In genomic region chr6:42709291-42710211, GRCm38 (mm10) we compare ENCODE assay signal across 8 mouse cellular contexts. TPM values are rescaled to one million over a fixed set of nuclear protein-coding genes. Genes with fewer than 3 reads are reported as not detected.
DNase-seq lines count a peak whose midpoint lies in the region; ATAC-seq and TF ChIP-seq lines count a peak whose summit lies in the region.

Gene Tcaf1, minus strand, starts transcription at chr6:42710088.

- peak; percentile 100 for ATAC-seq in kidney, embryonic 14.5 days (ENCODE audit: low FRiP score, low TSS enrichment)
- ATAC-seq in limb, embryonic 12.5 days (ENCODE audit: insufficient number of reproducible peaks, insufficient read depth, low FRiP score, low TSS enrichment, low read depth): peak; percentile 97
- ATAC-seq in midbrain, embryonic 16.5 days: peak; percentile 99

- TF ChIP-seq POLR2A in brain, embryonic 14.5 days (IDR thresholded peaks at IDR 0.05; ENCODE audit: borderline replicate concordance, extremely low read depth, insufficient read depth, insufficient read length, poor library complexity, severe bottlenecking): peak; percentile 48; the same call in 1 of the 2 replicates
- TF ChIP-seq POLR2A in embryonic fibroblast, embryonic 13.5 days (IDR thresholded peaks at IDR 0.05; ENCODE audit: low read depth, low read length): peak; percentile 94

- TF ChIP-seq CTCF in brain, embryonic 14.5 days (IDR thresholded peaks at IDR 0.05; ENCODE audit: borderline replicate concordance, extremely low read depth, insufficient read depth, insufficient read length): no peak
- TF ChIP-seq CTCF in embryonic fibroblast, embryonic 13.5 days (IDR thresholded peaks at IDR 0.05; ENCODE audit: borderline replicate concordance, insufficient read depth, low read length): no peak

- H3K4me1 ChIP-seq in embryonic fibroblast, embryonic 13.5 days (ENCODE audit: control insufficient read depth, insufficient read depth, low read length): no peaks in the 10 kb centered on the region
- H3K4me1 ChIP-seq in heart, embryonic 10.5 days: 0 out of 2 replicates have a peak, but pooled peaks cover 7% of the 10 kb centered on the region
- no peaks in the 10 kb centered on the region for H3K4me1 ChIP-seq in kidney, embryonic 14.5 days (ENCODE audit: control insufficient read depth, insufficient read depth, low read length)
- 0 out of 2 replicates have a peak, but pooled peaks cover 3% of the 10 kb centered on the region for H3K4me1 ChIP-seq in limb, embryonic 12.5 days (replicated peaks)
- peaks cover 28% of the 10 kb centered on the region for H3K4me1 ChIP-seq in midbrain, embryonic 16.5 days (ENCODE audit: control insufficient read depth, insufficient read depth, low read length)

- under 1% methylated on average over 28 of the region's 28 CpGs for WGBS in heart, embryonic 10.5 days
- WGBS in kidney, embryonic 14.5 days: 2% methylated on average over 28 of the region's 28 CpGs
- WGBS in limb, embryonic 12.5 days: 2% methylated on average over 28 of the region's 28 CpGs
- WGBS in midbrain, embryonic 16.5 days: under 1% methylated on average over 27 of the region's 28 CpGs

- no peak within 1 kb of the TSS; the same call in 1 of the 2 replicates for H3K27ac ChIP-seq in embryonic fibroblast, embryonic 13.5 days (ENCODE audit: insufficient read depth, low read length)
- H3K27ac ChIP-seq in heart, embryonic 10.5 days: peak within 1 kb of the TSS; percentile 95
- H3K27ac ChIP-seq in kidney, embryonic 14.5 days (ENCODE audit: low read depth, low read length): peak within 1 kb of the TSS; percentile 71
- peak within 1 kb of the TSS; percentile 88 for H3K27ac ChIP-seq in limb, embryonic 12.5 days
- H3K27ac ChIP-seq in midbrain, embryonic 16.5 days (ENCODE audit: low read length): peak within 1 kb of the TSS; percentile 97

- peak; percentile 98 for DNase-seq in brain, embryonic 14.5 days (ENCODE audit: low read depth)
- DNase-seq in heart, embryonic 10.5 days (ENCODE audit: low spot score): peak; percentile 93
- peak; percentile 95 for DNase-seq in telencephalon, adult 2 months (ENCODE audit: low read depth, low spot score)
- DNase-seq in thymus, postnatal 14 days: no peak

- no peaks in the 10 kb centered on the region for H3K27me3 ChIP-seq in heart, embryonic 10.5 days (ENCODE audit: insufficient read depth, poor library complexity, severe bottlenecking)
- no peaks in the 10 kb centered on the region for H3K27me3 ChIP-seq in kidney, embryonic 14.5 days (ENCODE audit: control insufficient read depth, insufficient read depth, low read length)
- no peaks in the 10 kb centered on the region for H3K27me3 ChIP-seq in limb, embryonic 12.5 days
- H3K27me3 ChIP-seq in midbrain, embryonic 16.5 days (ENCODE audit: control insufficient read depth, insufficient read depth, low read depth, low read length): no peaks in the 10 kb centered on the region

- no peaks in the 10 kb centered on the region for H3K36me3 ChIP-seq in heart, embryonic 10.5 days
- H3K36me3 ChIP-seq in kidney, embryonic 14.5 days (ENCODE audit: control insufficient read depth, insufficient read depth, low read length): no peaks in the 10 kb centered on the region
- H3K36me3 ChIP-seq in limb, embryonic 12.5 days: 0 out of 2 replicates have a peak, but pooled peaks cover 2% of the 10 kb centered on the region
- no peaks in the 10 kb centered on the region for H3K36me3 ChIP-seq in midbrain, embryonic 16.5 days (ENCODE audit: control insufficient read depth, insufficient read depth, low read length)

- peak within 1 kb of the TSS; percentile 64 for H3K4me3 ChIP-seq in embryonic fibroblast, embryonic 13.5 days (ENCODE audit: insufficient read depth, low read length)
- H3K4me3 ChIP-seq in heart, embryonic 10.5 days: peak within 1 kb of the TSS; percentile 89
- peak within 1 kb of the TSS; percentile 77 for H3K4me3 ChIP-seq in kidney, embryonic 14.5 days (ENCODE audit: low read length)
- peak within 1 kb of the TSS; percentile 72 for H3K4me3 ChIP-seq in limb, embryonic 12.5 days (replicated peaks)
- H3K4me3 ChIP-seq in midbrain, embryonic 16.5 days (ENCODE audit: low read depth, low read length): peak within 1 kb of the TSS; percentile 77

- H3K4me2 ChIP-seq in kidney, embryonic 14.5 days (replicated peaks; ENCODE audit: low read depth, low read length): peak within 1 kb of the TSS; percentile 76
- H3K4me2 ChIP-seq in limb, embryonic 12.5 days: peak within 1 kb of the TSS; percentile 80
- H3K4me2 ChIP-seq in midbrain, embryonic 16.5 days (ENCODE audit: low read length): peak within 1 kb of the TSS; percentile 62

- peak within 1 kb of the TSS; percentile 78 for H3K9ac ChIP-seq in kidney, embryonic 14.5 days (ENCODE audit: low read depth, low read length)
- peak within 1 kb of the TSS; percentile 81 for H3K9ac ChIP-seq in limb, embryonic 12.5 days (replicated peaks)
- peak within 1 kb of the TSS; percentile 94 for H3K9ac ChIP-seq in midbrain, embryonic 16.5 days (ENCODE audit: low read depth, low read length)

- H3K9me3 ChIP-seq in heart, embryonic 10.5 days: no peaks in the 10 kb centered on the region
- no peaks in the 10 kb centered on the region for H3K9me3 ChIP-seq in kidney, embryonic 14.5 days (ENCODE audit: control insufficient read depth, low read length)
- H3K9me3 ChIP-seq in limb, embryonic 12.5 days: no peaks in the 10 kb centered on the region
- H3K9me3 ChIP-seq in midbrain, embryonic 16.5 days (replicated peaks; ENCODE audit: control insufficient read depth, low read length, poor library complexity, severe bottlenecking): no peaks in the 10 kb centered on the region

RNA-seq across cellular contexts. Expression of gene Tcaf1, which starts in this region (rescaled TPM):
- 128 and 153 TPM in 2 replicates for polyA plus RNA-seq in brain, embryonic 14.5 days (2012; rRNA removed)
- polyA plus RNA-seq in embryonic fibroblast, embryonic 13.5 days (2011; ENCODE audit: insufficient read length, low read depth, missing spikeins): 70.1 and 78.0 TPM in 2 replicates
- 56.8 and 62.2 TPM in 2 replicates for polyA plus RNA-seq in heart, embryonic 10.5 days (2016; fragmentation: Nextera tagmentation; extraction: Ambion mirVana)
- polyA plus RNA-seq in kidney, embryonic 14.5 days (2014; fragmentation: Nextera tagmentation; extraction: Ambion mirVana): 47.0 and 82.1 TPM in 2 replicates
- polyA plus RNA-seq in limb, embryonic 12.5 days (2016; fragmentation: Nextera tagmentation; extraction: Ambion mirVana): 93.3 and 93.4 TPM in 2 replicates
- 233 and 247 TPM in 2 replicates for polyA plus RNA-seq in midbrain, embryonic 16.5 days (2015; fragmentation: Nextera tagmentation; extraction: Ambion mirVana)
